Mouse (Mus musculus): ENCODE results near the gene 1700025F22Rik. TPM values are rescaled to one million over a fixed set of nuclear protein-coding genes. Genes with fewer than 3 reads are reported as not detected.
A peak's percentile ranks its signal among the peaks of the same experiment; 100 is the strongest.
"Not testable (repeated sequence)": the region's sequence is repeated elsewhere in the genome, so short reads cannot be mapped to it uniquely, and the experiment has no call there.

The 1700025F22Rik gene
- not detected in 2 replicates for polyA plus RNA-seq (2015; fragmentation: Nextera tagmentation; extraction: Ambion mirVana)

GRCm38 (mm10) chr19:11165172-11165571 is at the start of gene 1700025F22Rik:
Gene 1700025F22Rik (minus strand): TSS chr19:11165320.
- Histone ChIP-seq H3K9me3 (no peaks in the 10 kb centered on the region), H3K27me3 (replicated peaks) (no peaks in the 10 kb centered on the region), H3K4me2 (no peak within 1 kb of the TSS), H3K9ac (no peak within 1 kb of the TSS), H3K27ac (no peak within 1 kb of the TSS), H3K36me3 (no peaks in the 10 kb centered on the region), H3K4me3 (replicated peaks) (no peak within 1 kb of the TSS), H3K4me1 (no peaks in the 10 kb centered on the region)
- WGBS: 40% methylated on average over 10 of the region's 10 CpGs
- no peak for ATAC-seq (ENCODE audit: insufficient read depth, low FRiP score, low read depth)

GRCm38 (mm10) chr19:11196546-11196945 is 31.4 kb upstream of the 1700025F22Rik start, which contains the start of gene Ms4a13:
Gene Ms4a13 (minus strand): TSS chr19:11196737.
- Histone ChIP-seq H3K4me2 (no peak within 1 kb of the TSS), H3K9me3 (no peaks in the 10 kb centered on the region), H3K4me3 (replicated peaks) (no peak within 1 kb of the TSS), H3K36me3 (no peaks in the 10 kb centered on the region), H3K27me3 (replicated peaks) (no peaks in the 10 kb centered on the region), H3K9ac (no peak within 1 kb of the TSS), H3K27ac (no peak within 1 kb of the TSS), H3K4me1 (no peaks in the 10 kb centered on the region)
- no peak for ATAC-seq (ENCODE audit: insufficient read depth, low FRiP score, low read depth)
- 65% methylated on average over 12 of the region's 12 CpGs for WGBS

GRCm38 (mm10) chr19:11192552-11192951 is 27.4 kb upstream of the 1700025F22Rik start:
- H3K4me1 ChIP-seq: no peaks in the 10 kb centered on the region
- H3K36me3 ChIP-seq: no peaks in the 10 kb centered on the region
- H3K4me2 ChIP-seq: no peak overlapping the region
- no peaks in the 10 kb centered on the region for H3K9me3 ChIP-seq
- no peak overlapping the region for H3K4me3 ChIP-seq (replicated peaks)
- no peak overlapping the region for H3K9ac ChIP-seq
- ATAC-seq (ENCODE audit: insufficient read depth, low FRiP score, low read depth): no peak
- WGBS: 40% methylated on average over 1 of the region's 1 CpGs
- no peak overlapping the region for H3K27ac ChIP-seq
- H3K27me3 ChIP-seq (replicated peaks): no peaks in the 10 kb centered on the region

- Histone ChIP-seq H3K9me3 (no peaks in the 10 kb centered on the region), H3K27me3 (replicated peaks) (no peaks in the 10 kb centered on the region), H3K27ac (no peak overlapping the region), H3K4me2 (no peak overlapping the region), H3K4me3 (replicated peaks) (no peak overlapping the region), H3K36me3 (no peaks in the 10 kb centered on the region), H3K4me1 (no peaks in the 10 kb centered on the region), H3K9ac (no peak overlapping the region)
- WGBS: 21% methylated on average over 5 of the region's 5 CpGs
- ATAC-seq (ENCODE audit: insufficient read depth, low FRiP score, low read depth): no peak
These were observed 19.0 kb upstream of the 1700025F22Rik start for GRCm38 (mm10) chr19:11184121-11184520.

- no peaks in the 10 kb centered on the region for H3K9me3 ChIP-seq
- no peak overlapping the region for H3K9ac ChIP-seq
- no peaks in the 10 kb centered on the region for H3K4me1 ChIP-seq
- H3K36me3 ChIP-seq: no peaks in the 10 kb centered on the region
- H3K4me2 ChIP-seq: no peak overlapping the region
- ATAC-seq (ENCODE audit: insufficient read depth, low FRiP score, low read depth): no peak
- no peak overlapping the region for H3K4me3 ChIP-seq (replicated peaks)
- no peak overlapping the region for H3K27ac ChIP-seq
- H3K27me3 ChIP-seq (replicated peaks): no peaks in the 10 kb centered on the region
- WGBS: 77% methylated on average over 2 of the region's 2 CpGs
These were observed 12.3 kb upstream of the 1700025F22Rik start for GRCm38 (mm10) chr19:11177464-11177863.

- 76% methylated on average over 5 of the region's 6 CpGs for WGBS
- not testable (repeated sequence) for H3K27ac ChIP-seq; H3K9me3 ChIP-seq; H3K4me1 ChIP-seq; H3K4me3 ChIP-seq (replicated peaks); H3K4me2 ChIP-seq; H3K36me3 ChIP-seq; H3K9ac ChIP-seq; H3K27me3 ChIP-seq (replicated peaks); ATAC-seq (ENCODE audit: insufficient read depth, low FRiP score, low read depth)
These were observed 7.2 kb downstream of the 1700025F22Rik start for GRCm38 (mm10) chr19:11157890-11158289.

- Histone ChIP-seq H3K4me1 (no peaks in the 10 kb centered on the region), H3K9me3 (no peaks in the 10 kb centered on the region), H3K27me3 (replicated peaks) (no peaks in the 10 kb centered on the region), H3K36me3 (no peaks in the 10 kb centered on the region), H3K27ac (no peak overlapping the region), H3K9ac (no peak overlapping the region), H3K4me3 (replicated peaks) (no peak overlapping the region), H3K4me2 (no peak overlapping the region)
- ATAC-seq (ENCODE audit: insufficient read depth, low FRiP score, low read depth): no peak
- WGBS: 65% methylated on average over 4 of the region's 4 CpGs
These were observed 29.8 kb downstream of the 1700025F22Rik start for GRCm38 (mm10) chr19:11135336-11135735.

GRCm38 (mm10) chr19:11134852-11135251 is 30.3 kb downstream of the 1700025F22Rik start:
- Histone ChIP-seq H3K4me1 (no peaks in the 10 kb centered on the region), H3K4me3 (replicated peaks) (no peak overlapping the region), H3K4me2 (no peak overlapping the region), H3K27ac (no peak overlapping the region), H3K9ac (no peak overlapping the region), H3K27me3 (replicated peaks) (no peaks in the 10 kb centered on the region), H3K9me3 (no peaks in the 10 kb centered on the region), H3K36me3 (no peaks in the 10 kb centered on the region)
- WGBS: 76% methylated on average over 2 of the region's 2 CpGs
- ATAC-seq (ENCODE audit: insufficient read depth, low FRiP score, low read depth): no peak

GRCm38 (mm10) chr19:11130776-11131175 is 34.3 kb downstream of the 1700025F22Rik start, which contains the start of gene 1700017D01Rik:
Gene 1700017D01Rik (minus strand): TSS chr19:11130876.
- not testable (repeated sequence) for H3K27ac ChIP-seq, H3K9ac ChIP-seq

GRCm38 (mm10) chr19:11129702-11130101 is 35.4 kb downstream of the 1700025F22Rik start:
- Histone ChIP-seq H3K27me3 (replicated peaks) (no peaks in the 10 kb centered on the region), H3K4me3 (replicated peaks) (no peak overlapping the region), H3K36me3 (no peaks in the 10 kb centered on the region), H3K9me3 (no peaks in the 10 kb centered on the region), H3K4me1 (no peaks in the 10 kb centered on the region), H3K4me2 (no peak overlapping the region), H3K9ac (no peak overlapping the region), H3K27ac (no peak overlapping the region)
- no peak for ATAC-seq (ENCODE audit: insufficient read depth, low FRiP score, low read depth)
- WGBS: 86% methylated on average over 1 of the region's 1 CpGs

More at GRCm38 (mm10) chr19:11130776-11131175, 34.3 kb downstream of the 1700025F22Rik start, which contains the start of gene 1700017D01Rik:
- not testable (repeated sequence) for H3K4me1 ChIP-seq; H3K4me2 ChIP-seq; ATAC-seq (ENCODE audit: insufficient read depth, low FRiP score, low read depth); H3K36me3 ChIP-seq; H3K4me3 ChIP-seq (replicated peaks); H3K27me3 ChIP-seq (replicated peaks); H3K9me3 ChIP-seq
- WGBS: 88% methylated on average over 8 of the region's 8 CpGs

- not testable (repeated sequence) for H3K36me3 ChIP-seq; H3K4me1 ChIP-seq; H3K9me3 ChIP-seq; H3K9ac ChIP-seq; H3K27me3 ChIP-seq (replicated peaks); H3K27ac ChIP-seq
- under 1% methylated on average over 18 of the region's 38 CpGs for WGBS
- peak; percentile 95 for ATAC-seq (ENCODE audit: insufficient read depth, low FRiP score, low read depth)
- Histone ChIP-seq H3K4me3 (replicated peaks) (peak overlapping the region; percentile 38), H3K4me2 (peak overlapping the region; percentile 46)
These were observed 44.1 kb downstream of the 1700025F22Rik start for GRCm38 (mm10) chr19:11121016-11121420.

- Histone ChIP-seq H3K4me2 (no peak overlapping the region), H3K27me3 (replicated peaks) (no peaks in the 10 kb centered on the region), H3K27ac (no peak overlapping the region), H3K9me3 (no peaks in the 10 kb centered on the region), H3K36me3 (no peaks in the 10 kb centered on the region), H3K4me3 (replicated peaks) (no peak overlapping the region), H3K4me1 (no peaks in the 10 kb centered on the region), H3K9ac (no peak overlapping the region)
- 83% methylated on average over 2 of the region's 2 CpGs for WGBS
- ATAC-seq (ENCODE audit: insufficient read depth, low FRiP score, low read depth): no peak
These were observed 45.8 kb downstream of the 1700025F22Rik start for GRCm38 (mm10) chr19:11119338-11119737.

GRCm38 (mm10) chr19:11107746-11108145 is 57.4 kb downstream of the 1700025F22Rik start:
- no peak for ATAC-seq (ENCODE audit: insufficient read depth, low FRiP score, low read depth)

More at GRCm38 (mm10) chr19:11107746-11108145, 57.4 kb downstream of the 1700025F22Rik start:
- H3K4me2 ChIP-seq: no peak overlapping the region
- no peak overlapping the region for H3K27ac ChIP-seq
- H3K4me3 ChIP-seq (replicated peaks): no peak overlapping the region
- no peaks in the 10 kb centered on the region for H3K36me3 ChIP-seq
- H3K9ac ChIP-seq: no peak overlapping the region
- H3K9me3 ChIP-seq: no peaks in the 10 kb centered on the region
- H3K27me3 ChIP-seq (replicated peaks): no peaks in the 10 kb centered on the region
- no peaks in the 10 kb centered on the region for H3K4me1 ChIP-seq
- 63% methylated on average over 3 of the region's 3 CpGs for WGBS
